Comparison of ENCODE assay signal across 9 mouse cellular contexts in the genomic region with DNA sequence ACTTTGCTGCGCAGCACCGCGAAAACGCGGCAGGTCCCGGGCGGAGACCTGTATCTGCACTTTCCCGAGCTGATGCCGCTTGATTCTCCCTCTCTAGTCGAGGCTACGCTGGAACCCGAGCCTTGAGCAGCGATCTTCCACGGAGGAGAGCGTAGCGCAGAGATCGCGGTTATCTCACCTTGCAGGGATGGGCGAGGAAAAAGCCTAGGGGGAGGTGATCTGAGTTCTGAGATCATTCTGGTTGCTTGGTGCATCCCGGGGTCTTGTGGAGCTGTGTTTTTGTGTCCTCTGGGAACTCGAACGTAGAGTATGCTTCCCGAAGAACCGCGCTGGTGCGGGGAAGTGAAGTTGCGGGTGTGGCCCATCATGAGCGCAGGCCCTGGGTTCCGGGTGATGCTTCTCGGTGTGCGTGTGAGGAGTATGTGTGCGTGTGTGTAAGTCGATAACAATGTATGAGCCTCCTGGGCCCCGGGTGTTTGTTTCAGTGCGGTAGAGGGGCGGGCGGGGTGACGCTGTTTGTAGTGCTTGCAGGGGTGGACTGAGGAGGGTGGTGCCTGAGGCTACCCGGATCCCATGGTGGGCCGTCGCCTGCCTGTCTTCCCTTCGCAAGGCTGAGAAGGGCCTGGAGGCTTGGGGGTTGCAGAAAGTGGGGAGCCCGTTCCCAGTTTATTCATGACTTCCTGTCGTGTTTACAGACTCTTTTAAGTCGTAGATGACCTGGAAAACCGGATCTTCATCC. TPM values are rescaled to one million over a fixed set of nuclear protein-coding genes. Genes with fewer than 3 reads are reported as not detected.
A peak's percentile ranks its signal among the peaks of the same experiment; 100 is the strongest.
DNase-seq lines count a peak whose midpoint lies in the region; ATAC-seq and TF ChIP-seq lines count a peak whose summit lies in the region.
"Had no signal": no experiment of that assay in that cellular context is flagged by ENCODE, and none has a peak within 500 bp of the region (broad histone marks: within the 10 kb centered on the region; RNA-seq: fewer than 3 reads in every experiment).

No protein-coding gene starts in this region.

- peak overlapping the region; percentile 60 for H3K4me3 ChIP-seq in heart, embryonic 15.5 days
- peak overlapping the region; percentile 74 for H3K4me3 ChIP-seq in embryonic facial prominence, embryonic 10.5 days
- peak overlapping the region; percentile 52 for H3K4me3 ChIP-seq in hindbrain, postnatal 0 days (ENCODE audit: low read length)
- H3K4me3 ChIP-seq in midbrain, postnatal 0 days (ENCODE audit: low read depth, low read length) = peak overlapping the region; percentile 63

- H3K4me2 ChIP-seq in heart, embryonic 15.5 days = peak overlapping the region; percentile 92
- H3K4me2 ChIP-seq in hindbrain, postnatal 0 days (ENCODE audit: low read depth, low read length) = peak overlapping the region; percentile 81
- H3K4me2 ChIP-seq in midbrain, postnatal 0 days (ENCODE audit: low read depth, low read length, poor library complexity, severe bottlenecking) = peak overlapping the region; percentile 68

- H3K9ac ChIP-seq in heart, embryonic 15.5 days = no peak overlapping the region
- H3K9ac ChIP-seq in hindbrain, postnatal 0 days (replicated peaks; ENCODE audit: low read length) = peak overlapping the region; percentile 54
- peak overlapping the region; percentile 77 for H3K9ac ChIP-seq in midbrain, postnatal 0 days (replicated peaks; ENCODE audit: low read length, poor library complexity, severe bottlenecking)

- peaks cover 92% of the 10 kb centered on the region for H3K27me3 ChIP-seq in heart, embryonic 15.5 days
- peaks cover 73% of the 10 kb centered on the region for H3K27me3 ChIP-seq in embryonic facial prominence, embryonic 10.5 days (replicated peaks; ENCODE audit: low read depth, poor library complexity, severe bottlenecking)
- H3K27me3 ChIP-seq in hindbrain, postnatal 0 days (ENCODE audit: insufficient read depth, low read length) = peaks cover 28% of the 10 kb centered on the region
- H3K27me3 ChIP-seq in midbrain, postnatal 0 days (ENCODE audit: insufficient read depth, low read length) = peaks cover 11% of the 10 kb centered on the region; the same call in 1 of the 2 replicates

- H3K4me1 ChIP-seq in heart, embryonic 15.5 days (replicated peaks) = peaks cover 38% of the 10 kb centered on the region
- peaks cover 69% of the 10 kb centered on the region for H3K4me1 ChIP-seq in embryonic facial prominence, embryonic 10.5 days
- H3K4me1 ChIP-seq in hindbrain, postnatal 0 days (ENCODE audit: insufficient read depth, low read length) = peaks cover 17% of the 10 kb centered on the region
- peaks cover 5% of the 10 kb centered on the region; the same call in 1 of the 2 replicates for H3K4me1 ChIP-seq in midbrain, postnatal 0 days (ENCODE audit: insufficient read depth, low read length)

- H3K9me3 ChIP-seq in heart, embryonic 15.5 days (replicated peaks) = no peaks in the 10 kb centered on the region
- no peaks in the 10 kb centered on the region for H3K9me3 ChIP-seq in embryonic facial prominence, embryonic 10.5 days
- no peaks in the 10 kb centered on the region for H3K9me3 ChIP-seq in hindbrain, postnatal 0 days (ENCODE audit: low read length)
- no peaks in the 10 kb centered on the region for H3K9me3 ChIP-seq in midbrain, postnatal 0 days (ENCODE audit: low read length)

- H3K36me3 ChIP-seq in heart, embryonic 15.5 days = no peaks in the 10 kb centered on the region
- H3K36me3 ChIP-seq in embryonic facial prominence, embryonic 10.5 days (replicated peaks) = 0 out of 2 replicates have a peak, but pooled peaks cover 5% of the 10 kb centered on the region
- no peaks in the 10 kb centered on the region for H3K36me3 ChIP-seq in hindbrain, postnatal 0 days (ENCODE audit: insufficient read depth, low read length)
- H3K36me3 ChIP-seq in midbrain, postnatal 0 days (ENCODE audit: insufficient read depth, low read length) = no peaks in the 10 kb centered on the region
- H3K36me3 ChIP-seq: G1E had no signal

- DNase-seq in heart, adult 18-20 months = no peak
- DNase-seq in embryonic facial prominence, embryonic 10.5 days (ENCODE audit: low spot score) = peak; percentile 38
- DNase-seq in hindbrain, postnatal 0 days (ENCODE audit: low spot score) = peak; percentile 37
- DNase-seq in midbrain, postnatal 0 days (ENCODE audit: low spot score) = no peak
- DNase-seq in gastrocnemius, adult 18-20 months (ENCODE audit: low spot score) = no peak
- no peak for DNase-seq in left cerebral cortex, adult 11 months (ENCODE audit: low spot score)

- H3K27ac ChIP-seq in heart, embryonic 15.5 days = no peak overlapping the region
- H3K27ac ChIP-seq in embryonic facial prominence, embryonic 10.5 days (replicated peaks) = peak overlapping the region; percentile 44; the same call in 1 of the 2 replicates
- H3K27ac ChIP-seq in hindbrain, postnatal 0 days = no peak overlapping the region
- H3K27ac ChIP-seq in midbrain, postnatal 0 days (ENCODE audit: low read depth, low read length) = no peak overlapping the region

- ATAC-seq in heart, embryonic 15.5 days (replicated peaks; ENCODE audit: insufficient number of reproducible peaks, insufficient read depth, low FRiP score, low read depth) = no peak
- no peak for ATAC-seq in hindbrain, postnatal 0 days
- no peak for ATAC-seq in midbrain, postnatal 0 days (ENCODE audit: low FRiP score)
- ATAC-seq in granulocyte monocyte progenitor cell, adult 5-6 weeks (replicated peaks; ENCODE audit: poor library complexity, severe bottlenecking) = no peak

- under 1% methylated on average over 46 of the region's 46 CpGs for WGBS in heart, embryonic 15.5 days
- WGBS in embryonic facial prominence, embryonic 10.5 days = under 1% methylated on average over 46 of the region's 46 CpGs
- WGBS in hindbrain, postnatal 0 days = 1% methylated on average over 46 of the region's 46 CpGs
- WGBS in midbrain, postnatal 0 days = under 1% methylated on average over 46 of the region's 46 CpGs

- no peak for TF ChIP-seq CTCF in hindbrain, postnatal 0 days (IDR thresholded peaks at IDR 0.05; ENCODE audit: low read depth)
- TF ChIP-seq CTCF in midbrain, postnatal 0 days (IDR thresholded peaks at IDR 0.05) = no peak

RNA-seq across cellular contexts. Expression of a gene that starts 1.5 kb away (rescaled TPM):
- polyA plus RNA-seq in heart, embryonic 15.5 days (2015; fragmentation: Nextera tagmentation; extraction: Ambion mirVana) = 2.4 and 3.1 TPM in 2 replicates
- 1 to 10 TPM; 8.1 to 8.3 TPM for total RNA-seq in heart, adult 18-20 months (2021)
- polyA plus RNA-seq in embryonic facial prominence, embryonic 10.5 days (2016; fragmentation: Nextera tagmentation; extraction: Ambion mirVana) = 3.3 and 3.4 TPM in 2 replicates
- total RNA-seq in hindbrain, postnatal 0 days (2014; rRNA removed) = 25.1 and 26.3 TPM in 2 replicates
- polyA plus RNA-seq in hindbrain, postnatal 0 days (2015; fragmentation: Nextera tagmentation; extraction: Ambion mirVana) = 1.8 and 1.9 TPM in 2 replicates
- total RNA-seq in midbrain, postnatal 0 days (2014; rRNA removed) = 24.1 and 26.5 TPM in 2 replicates
- polyA plus RNA-seq in midbrain, postnatal 0 days (2015; fragmentation: Nextera tagmentation; extraction: Ambion mirVana) = 1.9 and 2.4 TPM in 2 replicates
- 1 to 10 TPM; 2.7 to 4.5 TPM for total RNA-seq in gastrocnemius, adult 18-20 months (2021)
- not detected in 2 replicates for total RNA-seq in granulocyte monocyte progenitor cell, adult 5-6 weeks (2014; fragmentation: Nextera tagmentation)
- total RNA-seq in granulocyte monocyte progenitor cell, adult 5-6 weeks (2017) = not detected in 2 replicates
- total RNA-seq: G1E had no signal
- polyA plus RNA-seq: G1E had no signal

RNA-seq across cellular contexts. Expression of a gene that starts 38.1 kb away (rescaled TPM):
- 0.34 and 0.45 TPM in 2 replicates for polyA plus RNA-seq in heart, embryonic 15.5 days (2015; fragmentation: Nextera tagmentation; extraction: Ambion mirVana)
- 1 to 10 TPM in 1 of 2 experiments, under 1 TPM in 1; 0.17 to 4.3 TPM for total RNA-seq in heart, adult 18-20 months (2021)
- 2.7 TPM in 2 replicates for polyA plus RNA-seq in embryonic facial prominence, embryonic 10.5 days (2016; fragmentation: Nextera tagmentation; extraction: Ambion mirVana)
- total RNA-seq in hindbrain, postnatal 0 days (2014; rRNA removed) = 1.8 and 7.8 TPM in 2 replicates
- polyA plus RNA-seq in hindbrain, postnatal 0 days (2015; fragmentation: Nextera tagmentation; extraction: Ambion mirVana) = 1.8 and 2.2 TPM in 2 replicates
- total RNA-seq in midbrain, postnatal 0 days (2014; rRNA removed) = 3.6 and 5.2 TPM in 2 replicates
- polyA plus RNA-seq in midbrain, postnatal 0 days (2015; fragmentation: Nextera tagmentation; extraction: Ambion mirVana) = 2.3 and 2.5 TPM in 2 replicates
- total RNA-seq in gastrocnemius, adult 18-20 months (2021) = not detected
- not detected in 2 replicates for total RNA-seq in granulocyte monocyte progenitor cell, adult 5-6 weeks (2014; fragmentation: Nextera tagmentation)
- not detected in 2 replicates for total RNA-seq in granulocyte monocyte progenitor cell, adult 5-6 weeks (2017)
- polyA plus RNA-seq: G1E had no signal

Comparison
In these comparisons a context has a peak if more than half of its experiments do, and no peak if none do; other contexts are left out.
1. DNase-seq: peak in embryonic facial prominence, embryonic 10.5 days (single experiment) and hindbrain, postnatal 0 days (single experiment); none in heart, adult 18-20 months (0 of 2), midbrain, postnatal 0 days (single experiment), gastrocnemius, adult 18-20 months (single experiment) and left cerebral cortex, adult 11 months (single experiment).
2. Peak in every context shown above with its lines, with median percentiles within 50 percentile points of each other: H3K4me2 ChIP-seq and H3K4me3 ChIP-seq.